Mouse (Mus musculus): ENCODE results near the gene Cpt1b. TPM values are rescaled to one million over a fixed set of nuclear protein-coding genes. Genes with fewer than 3 reads are reported as not detected.

Cpt1b gene
- polyA plus RNA-seq (2017; shearing (Covaris generic)): under 1 TPM; 0.16 to 0.29 TPM

GRCm38 (mm10) chr15:89425711-89426121 is at the start of gene Cpt1b:
Gene Cpt1b, minus strand, starts transcription at chr15:89425863.

GRCm38 (mm10) chr15:89453865-89454478 is 28.3 kb upstream of the Cpt1b start, which contains the start of gene Mapk8ip2:
Gene Mapk8ip2, plus strand, starts transcription at chr15:89453913.

GRCm38 (mm10) chr15:89429352-89430221 is 3.9 kb upstream of the Cpt1b start, which contains the start of the genes C730034F03Rik, Gm44502 and Chkb:
Gene C730034F03Rik, plus strand, starts transcription at chr15:89429589.
Gene Gm44502, minus strand, starts transcription at chr15:89429696.
Gene Chkb, minus strand, starts transcription at chr15:89429908.

GRCm38 (mm10) chr15:89410118-89410517 is 15.5 kb downstream of the Cpt1b start, which contains the start of gene Syce3:
Gene Syce3, minus strand, starts transcription at chr15:89410503.

GRCm38 (mm10) chr15:89384617-89385016 is 41.0 kb downstream of the Cpt1b start, which contains the start of gene Klhdc7b:
Gene Klhdc7b, plus strand, starts transcription at chr15:89384917.

GRCm38 (mm10) chr15:89378831-89379401 is 46.7 kb downstream of the Cpt1b start, which contains the start of gene Odf3b:
Gene Odf3b, minus strand, starts transcription at chr15:89379282.

GRCm38 (mm10) chr15:89376957-89377356 is 48.7 kb downstream of the Cpt1b start, which contains the start of gene Tymp:
Gene Tymp, minus strand, starts transcription at chr15:89377039.

GRCm38 (mm10) chr15:89373762-89374248 is 51.9 kb downstream of the Cpt1b start, which contains the start of gene Sco2:
Gene Sco2, minus strand, starts transcription at chr15:89373846.

Other genes with a start within 250 kb of the Cpt1b start
- gene Plxnb2, start 245.1 kb downstream of the Cpt1b start, polyA plus RNA-seq (2017; shearing (Covaris generic)): 1 to 10 TPM; 2.0 to 2.7 TPM
- gene Dennd6b, start 229.4 kb downstream of the Cpt1b start, polyA plus RNA-seq (2017; shearing (Covaris generic)): 10 to 100 TPM; 19.1 TPM
- 10 to 100 TPM; 22.0 to 22.6 TPM for gene Ppp6r2, start 214.3 kb downstream of the Cpt1b start, polyA plus RNA-seq (2017; shearing (Covaris generic))
- gene Sbf1, start 110.6 kb downstream of the Cpt1b start, polyA plus RNA-seq (2017; shearing (Covaris generic)): 100 to 1,000 TPM; 129 to 163 TPM
- gene Adm2, start 103.1 kb downstream of the Cpt1b start, polyA plus RNA-seq (2017; shearing (Covaris generic)): not detected
- 1 to 10 TPM in 1 of 2 experiments, not detected in 1; 1.0 TPM for gene Miox, start 91.5 kb downstream of the Cpt1b start, polyA plus RNA-seq (2017; shearing (Covaris generic))
- gene Lmf2, start 70.2 kb downstream of the Cpt1b start, polyA plus RNA-seq (2017; shearing (Covaris generic)): 10 to 100 TPM; 42.1 to 65.9 TPM
- gene Ncaph2, start 70.1 kb downstream of the Cpt1b start, polyA plus RNA-seq (2017; shearing (Covaris generic)): 100 to 1,000 TPM; 146 to 155 TPM
- 1 to 10 TPM; 8.1 to 8.4 TPM for gene Sco2, start 52.0 kb downstream of the Cpt1b start, polyA plus RNA-seq (2017; shearing (Covaris generic))
- gene Tymp, start 48.8 kb downstream of the Cpt1b start, polyA plus RNA-seq (2017; shearing (Covaris generic)): 1 to 10 TPM in 1 of 2 experiments, under 1 TPM in 1; 0.50 to 1.5 TPM
- 1 to 10 TPM in 1 of 2 experiments, under 1 TPM in 1; 0.93 to 1.6 TPM for gene Odf3b, start 46.6 kb downstream of the Cpt1b start, polyA plus RNA-seq (2017; shearing (Covaris generic))
- gene Klhdc7b, start 40.9 kb downstream of the Cpt1b start, polyA plus RNA-seq (2017; shearing (Covaris generic)): under 1 TPM in 1 of 2 experiments, not detected in 1; 0.18 TPM
- under 1 TPM in 1 of 2 experiments, not detected in 1; 0.64 TPM for gene Syce3, start 15.4 kb downstream of the Cpt1b start, polyA plus RNA-seq (2017; shearing (Covaris generic))
- 1 to 10 TPM; 5.8 to 7.9 TPM for gene C730034F03Rik, start 3.7 kb upstream of the Cpt1b start, polyA plus RNA-seq (2017; shearing (Covaris generic))
- gene Gm44502, start 3.8 kb upstream of the Cpt1b start, polyA plus RNA-seq (2017; shearing (Covaris generic)): under 1 TPM in 1 of 2 experiments, not detected in 1; 0.20 TPM
- 10 to 100 TPM; 93.2 to 94.4 TPM for gene Chkb, start 4.0 kb upstream of the Cpt1b start, polyA plus RNA-seq (2017; shearing (Covaris generic))
- under 1 TPM; 0.11 to 0.21 TPM for gene Mapk8ip2, start 28.1 kb upstream of the Cpt1b start, polyA plus RNA-seq (2017; shearing (Covaris generic))
- gene Arsa, start 51.6 kb upstream of the Cpt1b start, polyA plus RNA-seq (2017; shearing (Covaris generic)): 10 to 100 TPM in 1 of 2 experiments, 1 to 10 TPM in 1; 9.6 to 18.0 TPM
- gene Shank3, start 73.8 kb upstream of the Cpt1b start, polyA plus RNA-seq (2017; shearing (Covaris generic)): under 1 TPM in 1 of 2 experiments, not detected in 1; 0.49 TPM
- gene Acr, start 142.5 kb upstream of the Cpt1b start, polyA plus RNA-seq (2017; shearing (Covaris generic)): not detected
- gene Rabl2, start 166.1 kb upstream of the Cpt1b start, polyA plus RNA-seq (2017; shearing (Covaris generic)): under 1 TPM; 0.74 to 0.81 TPM